Mouse (Mus musculus): ENCODE results near the gene Isg20l2.

Isg20l2 gene

DNA sequence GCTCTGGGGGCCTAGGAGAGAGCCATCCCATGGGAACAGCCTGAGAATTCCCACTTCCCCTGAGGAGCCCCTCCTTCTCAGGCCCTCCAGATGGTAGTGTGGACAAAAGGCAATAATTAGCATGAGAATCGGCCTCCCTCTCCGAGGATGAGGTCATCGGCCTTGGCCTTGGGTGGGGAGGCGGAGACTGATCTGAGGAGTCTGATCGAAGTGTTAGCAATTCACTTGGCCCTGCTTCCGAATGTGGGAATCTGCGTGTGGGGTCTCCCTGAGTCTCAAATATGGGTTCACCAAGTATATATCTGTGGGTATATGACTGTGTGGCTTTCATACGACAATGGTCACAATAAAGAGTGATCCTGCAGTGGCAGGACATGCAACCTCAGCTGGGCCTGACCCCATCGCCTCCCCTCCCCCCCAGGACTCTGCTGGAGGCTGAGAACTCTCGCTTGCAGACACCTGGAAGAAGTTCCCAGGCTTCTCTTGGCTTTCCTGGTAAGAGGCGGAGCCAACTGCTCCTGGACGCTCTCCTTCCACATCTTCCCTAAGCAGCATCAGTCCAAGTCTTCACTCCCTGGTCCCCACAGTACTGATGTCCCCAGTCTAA lies 44.4 kb downstream of the Isg20l2 start:
- DNase-seq (ENCODE audit: low spot score) = peak; percentile 92

- DNase-seq (ENCODE audit: low spot score) = no peak
Observed at GRCm38 (mm10) chr3:87979493-87979892, 49.4 kb downstream of the Isg20l2 start.

DNA sequence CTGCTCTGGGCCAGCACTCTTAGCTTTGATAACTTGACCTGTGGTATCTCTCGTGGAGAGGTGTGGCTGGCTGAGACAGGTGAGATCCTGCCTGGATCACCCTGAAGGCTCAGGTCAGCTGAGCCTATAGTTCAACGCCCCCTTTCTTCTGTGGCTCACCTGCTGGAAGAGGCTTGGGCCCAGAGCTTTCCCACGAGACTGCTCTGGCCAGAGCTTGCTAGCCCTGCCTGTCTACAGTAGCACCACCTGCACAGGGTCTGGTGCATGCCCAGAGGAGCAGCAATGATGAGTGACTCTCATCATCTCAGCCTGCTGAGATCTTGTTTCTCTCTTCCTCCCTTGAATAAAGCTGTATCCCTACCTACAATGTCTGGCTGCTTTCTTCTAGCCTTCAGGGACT lies 50.0 kb downstream of the Isg20l2 start:
- no peak for DNase-seq (ENCODE audit: low spot score)

GRCm38 (mm10) chr3:87980728-87981127 lies 50.6 kb downstream of the Isg20l2 start:
- DNase-seq (ENCODE audit: low spot score) = no peak

DNA sequence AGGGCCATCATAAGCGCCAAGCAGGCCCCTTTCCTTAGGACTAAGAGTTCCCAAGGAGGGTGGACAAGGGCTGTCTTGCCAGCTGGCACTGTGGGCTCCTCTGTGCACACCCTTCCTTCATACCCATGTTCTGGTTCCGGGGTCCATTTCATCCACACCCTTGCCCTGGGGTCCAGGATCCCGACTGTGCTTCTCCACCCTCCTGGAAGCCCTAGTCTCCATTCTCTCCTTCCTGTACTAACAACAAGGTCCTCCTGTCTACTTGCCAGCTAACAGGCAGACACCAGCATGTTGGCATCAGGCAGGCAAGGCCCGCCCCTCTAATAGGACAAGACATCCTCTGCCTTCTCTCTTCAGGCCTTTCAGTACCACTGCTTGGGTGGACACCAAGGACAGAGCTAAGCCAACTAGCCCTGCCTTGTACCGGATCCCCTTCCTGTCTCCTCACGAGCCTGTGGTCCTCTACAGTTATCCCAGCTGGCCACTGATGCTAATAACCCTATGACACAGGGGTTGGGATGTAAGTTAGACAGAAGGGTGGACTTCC lies 51.2 kb downstream of the Isg20l2 start:
- DNase-seq (ENCODE audit: low spot score) = no peak

- peak; percentile 37 for DNase-seq (ENCODE audit: low spot score)
Observed at GRCm38 (mm10) chr3:87981894-87982835, 52.1 kb downstream of the Isg20l2 start.

- peak; percentile 76 for DNase-seq (ENCODE audit: low spot score)
Observed at GRCm38 (mm10) chr3:87982836-87983601, 52.9 kb downstream of the Isg20l2 start.

GRCm38 (mm10) chr3:87983627-87984026 lies 53.5 kb downstream of the Isg20l2 start:
- DNase-seq (ENCODE audit: low spot score) = no peak

- DNase-seq (ENCODE audit: low spot score) = no peak
Observed at GRCm38 (mm10) chr3:87984094-87984493, 54.0 kb downstream of the Isg20l2 start.

DNA sequence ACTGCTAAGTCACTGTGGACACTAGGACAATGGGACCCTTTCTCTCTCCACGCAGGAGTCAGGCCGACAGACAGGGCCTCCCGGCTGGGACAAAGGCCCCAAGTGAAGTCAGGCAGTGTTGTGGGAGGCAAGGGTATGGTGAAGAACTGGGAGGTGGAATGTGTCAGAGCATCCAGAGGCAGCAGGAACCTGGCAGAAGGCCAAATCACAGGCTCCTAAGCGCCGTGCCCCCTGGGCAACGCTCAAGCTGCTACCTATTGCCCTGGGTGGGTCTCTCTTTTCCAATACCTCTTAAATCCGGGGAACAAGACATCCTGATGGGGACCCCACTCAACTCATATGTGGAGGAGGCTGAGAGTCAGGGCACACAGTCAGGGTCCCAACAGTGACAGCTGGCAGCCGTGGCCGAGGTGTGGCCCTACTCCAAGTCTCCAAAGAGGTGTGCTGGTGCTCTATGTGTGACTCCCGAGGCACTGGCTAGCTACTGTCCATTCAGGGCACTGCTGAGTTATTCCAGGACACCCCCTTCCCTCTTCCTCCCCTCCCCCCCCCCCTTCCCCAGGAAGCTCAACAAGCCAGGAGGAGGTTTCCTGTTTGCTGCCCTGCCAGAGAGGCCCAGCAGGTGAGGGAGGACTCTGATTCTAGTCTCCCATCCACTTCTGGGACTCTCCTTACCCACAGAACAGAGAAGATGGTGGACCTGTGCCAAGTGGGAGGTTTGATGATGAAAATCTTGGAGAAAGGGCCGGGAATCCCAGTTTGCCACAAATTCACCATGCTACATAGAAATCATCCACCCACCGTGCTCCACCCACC lies 55.6 kb downstream of the Isg20l2 start:
- DNase-seq (ENCODE audit: low spot score) = peak; percentile 23

DNA sequence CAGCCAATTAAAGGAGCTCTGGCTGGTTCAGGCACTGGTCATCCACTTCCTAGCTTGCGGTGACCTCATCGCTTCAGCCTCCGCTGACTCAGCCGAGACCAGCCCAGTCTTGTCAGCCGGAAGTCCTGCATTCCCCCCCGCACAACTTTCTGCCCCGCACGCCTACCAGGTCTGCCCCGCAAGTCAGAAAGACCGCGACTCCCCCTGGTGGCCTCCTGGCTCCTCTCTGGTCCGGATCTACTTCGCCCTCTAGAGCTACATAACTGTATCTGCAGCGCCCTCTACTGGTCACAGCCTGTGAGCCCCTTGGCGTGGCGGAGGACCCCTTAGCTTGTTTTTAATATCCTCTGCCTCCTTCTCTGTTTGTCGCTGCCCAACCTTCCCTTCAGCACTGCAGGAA lies 56.8 kb downstream of the Isg20l2 start:
- peak; percentile 100 for DNase-seq (ENCODE audit: low spot score)

GRCm38 (mm10) chr3:87987633-87988032 lies 57.5 kb downstream of the Isg20l2 start:
- peak; percentile 89 for DNase-seq (ENCODE audit: low spot score)

DNA sequence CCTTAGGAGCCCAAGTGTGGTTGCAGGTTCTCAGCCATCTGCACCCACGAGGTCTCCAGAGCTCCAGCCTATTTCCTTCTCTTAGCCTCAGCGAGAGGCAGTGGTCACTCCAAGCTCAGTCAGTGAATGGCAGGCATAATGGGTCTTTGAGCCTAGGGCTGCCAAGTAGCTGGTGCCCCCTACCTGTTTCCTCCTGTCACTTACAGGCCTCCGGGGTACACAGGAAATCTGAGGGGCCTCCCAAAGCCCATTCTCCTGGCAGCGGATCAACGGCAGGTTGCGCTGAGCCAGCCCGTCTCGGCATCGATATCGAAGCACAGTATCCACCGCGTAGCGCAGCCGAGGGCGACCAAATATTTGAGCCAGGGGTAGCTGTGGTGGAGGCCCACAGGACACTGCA lies 58.0 kb downstream of the Isg20l2 start:
- peak; percentile 28 for DNase-seq (ENCODE audit: low spot score)

GRCm38 (mm10) chr3:87989935-87990334 lies 59.8 kb downstream of the Isg20l2 start:
- DNase-seq (ENCODE audit: low spot score) = no peak
